Mouse (Mus musculus) thymus, adult 2 months (tissue): ENCODE measurements at regions not wholly inside any gene's neighbourhood (a gene's known extent, or its start where the extent isn't known, plus 50 kb on each side); places are given as distances from the start of the nearest gene placed in this dataset.

Experiments
- CTCF ChIP-seq: fragments of 200-500 bp; IDR thresholded peaks from 2 replicates; pipeline ENCODE4 v1.5.1; 2012; ENCODE audit warnings: mild to moderate bottlenecking, control low read depth, low read length, moderate library complexity, borderline replicate concordance; ENCODE audit not compliant: control insufficient read depth, poor library complexity, insufficient read depth; ENCODE audit errors: extremely low read depth
- POLR2A ChIP-seq: fragments of 200-500 bp; IDR thresholded peaks from 2 replicates; pipeline ENCODE4 v1.6.1; 2012; ENCODE audit warnings: mild to moderate bottlenecking, low read length, control low read depth, moderate library complexity; ENCODE audit not compliant: control insufficient read depth, poor library complexity, insufficient read depth; ENCODE audit errors: extremely low read depth

- TF ChIP-seq POLR2A, result no peak
- TF ChIP-seq CTCF, result no peak
Observed at GRCm38 (mm10) chr13:10574951-10575350, 214.3 kb upstream of the Chrm3 start.
